Mouse (Mus musculus): ENCODE measurements around the gene Zbtb43. TPM values are rescaled to one million over a fixed set of nuclear protein-coding genes. Genes with fewer than 3 reads are reported as not detected.
A peak's percentile ranks its signal among the peaks of the same experiment; 100 is the strongest.

The Zbtb43 gene
- polyA plus RNA-seq, 1 experiment: 23.4 TPM

DNA sequence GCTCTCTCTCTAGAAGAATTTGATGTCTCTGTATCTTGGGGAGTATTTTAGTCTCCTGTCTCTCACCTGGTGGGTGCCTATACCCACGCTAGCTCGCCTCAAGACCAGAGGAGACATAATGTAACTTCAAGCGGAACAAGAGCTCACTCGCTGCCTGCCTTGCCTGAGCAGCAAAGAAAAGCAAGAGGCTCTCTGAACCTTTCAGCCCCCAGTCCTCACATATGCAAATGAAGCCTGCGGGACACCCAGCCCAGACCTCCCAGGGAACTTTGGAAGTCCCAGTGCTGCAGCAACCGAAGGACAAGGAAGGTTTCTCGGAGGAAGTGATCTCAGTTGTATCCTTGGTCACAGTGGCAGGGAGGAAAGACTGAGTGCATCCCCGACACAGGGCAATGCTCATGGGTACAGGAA is 28.9 kb downstream of the Zbtb43 start:
- Histone ChIP-seq H3K9me3 (replicated peaks; ENCODE audit: control insufficient read depth, insufficient read depth, low read length, poor library complexity, severe bottlenecking) (no peaks in the 10 kb centered on the region), H3K4me3 (ENCODE audit: low read depth, low read length) (peak overlapping the region; percentile 35), H3K36me3 (ENCODE audit: control insufficient read depth, insufficient read depth, low read length, poor library complexity, severe bottlenecking) (no peaks in the 10 kb centered on the region), H3K4me1 (ENCODE audit: control insufficient read depth, insufficient read depth, low read length) (peaks cover 16% of the 10 kb centered on the region), H3K9ac (ENCODE audit: low read depth, poor library complexity, severe bottlenecking) (peak overlapping the region; percentile 23), H3K27me3 (ENCODE audit: control insufficient read depth, insufficient read depth, low read length, poor library complexity, severe bottlenecking) (no peaks in the 10 kb centered on the region), H3K27ac (ENCODE audit: insufficient read depth, low read length) (peak overlapping the region; percentile 98)
- TF ChIP-seq POLR2A (IDR thresholded peaks at IDR 0.05; ENCODE audit: insufficient read depth, low read length) (no peak), CTCF (IDR thresholded peaks at IDR 0.05; ENCODE audit: low read depth, low read length) (no peak), EP300 (IDR thresholded peaks at IDR 0.05; ENCODE audit: insufficient read depth, low read depth, low read length) (peak; percentile 95)

DNA sequence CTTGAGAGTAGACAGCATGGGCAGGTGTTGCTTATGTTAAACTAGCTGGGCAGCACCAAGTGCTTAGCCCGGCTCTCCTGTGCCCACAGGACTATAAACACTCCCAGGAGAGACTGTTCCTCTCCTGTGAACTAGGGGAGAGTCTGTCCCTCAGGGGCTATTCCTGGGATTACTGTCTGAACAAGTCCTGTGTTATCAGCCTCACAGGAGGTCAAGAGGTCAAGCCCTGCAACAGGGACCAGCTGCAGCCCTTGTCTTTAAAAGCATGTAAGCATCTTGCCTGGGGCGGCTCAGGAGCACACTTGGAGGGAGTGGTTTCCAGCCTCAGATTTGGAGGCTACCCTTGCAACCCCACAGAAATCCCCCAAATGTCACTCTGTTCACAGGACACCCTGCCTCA is 30.0 kb downstream of the Zbtb43 start:
- peak; percentile 98 for TF ChIP-seq EP300 (IDR thresholded peaks at IDR 0.05; ENCODE audit: insufficient read depth, low read depth, low read length)
- TF ChIP-seq POLR2A (IDR thresholded peaks at IDR 0.05; ENCODE audit: insufficient read depth, low read length): no peak
- TF ChIP-seq CTCF (IDR thresholded peaks at IDR 0.05; ENCODE audit: low read depth, low read length): no peak
- no peaks in the 10 kb centered on the region for H3K36me3 ChIP-seq (ENCODE audit: control insufficient read depth, insufficient read depth, low read length, poor library complexity, severe bottlenecking)
- peak overlapping the region; percentile 91 for H3K27ac ChIP-seq (ENCODE audit: insufficient read depth, low read length)
- H3K9me3 ChIP-seq (replicated peaks; ENCODE audit: control insufficient read depth, insufficient read depth, low read length, poor library complexity, severe bottlenecking): no peaks in the 10 kb centered on the region
- H3K27me3 ChIP-seq (ENCODE audit: control insufficient read depth, insufficient read depth, low read length, poor library complexity, severe bottlenecking): no peaks in the 10 kb centered on the region
- peak overlapping the region; percentile 34 for H3K9ac ChIP-seq (ENCODE audit: low read depth, poor library complexity, severe bottlenecking)
- H3K4me1 ChIP-seq (ENCODE audit: control insufficient read depth, insufficient read depth, low read length): peaks cover 13% of the 10 kb centered on the region
- no peak overlapping the region for H3K4me3 ChIP-seq (ENCODE audit: low read depth, low read length)

DNA sequence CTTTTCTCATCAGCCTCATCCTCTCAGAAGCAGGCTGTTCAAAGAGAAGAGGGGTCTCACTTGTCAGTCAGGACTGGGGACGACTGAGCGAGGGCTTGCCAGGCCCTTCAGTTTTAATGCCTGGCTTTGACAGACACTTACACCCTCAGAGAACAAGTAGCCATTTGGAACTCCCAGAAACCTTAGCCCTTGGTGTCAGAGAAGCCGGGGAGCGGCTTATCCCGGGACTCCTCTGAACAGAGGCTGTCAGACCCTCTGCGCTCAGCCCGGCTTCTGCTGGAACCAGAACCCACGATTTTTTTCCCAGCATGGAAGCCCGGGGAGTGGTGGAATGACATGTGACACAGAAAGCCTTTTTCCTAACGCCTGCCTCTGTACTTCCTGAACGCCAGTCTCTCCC is 31.2 kb downstream of the Zbtb43 start:
- Histone ChIP-seq H3K4me1 (ENCODE audit: control insufficient read depth, insufficient read depth, low read length) (peaks cover 14% of the 10 kb centered on the region), H3K27me3 (ENCODE audit: control insufficient read depth, insufficient read depth, low read length, poor library complexity, severe bottlenecking) (no peaks in the 10 kb centered on the region), H3K36me3 (ENCODE audit: control insufficient read depth, insufficient read depth, low read length, poor library complexity, severe bottlenecking) (no peaks in the 10 kb centered on the region), H3K9ac (ENCODE audit: low read depth, poor library complexity, severe bottlenecking) (peak overlapping the region; percentile 34), H3K4me3 (ENCODE audit: low read depth, low read length) (no peak overlapping the region), H3K9me3 (replicated peaks; ENCODE audit: control insufficient read depth, insufficient read depth, low read length, poor library complexity, severe bottlenecking) (no peaks in the 10 kb centered on the region), H3K27ac (ENCODE audit: insufficient read depth, low read length) (peak overlapping the region; percentile 91)
- TF ChIP-seq POLR2A (IDR thresholded peaks at IDR 0.05; ENCODE audit: insufficient read depth, low read length): no peak
- TF ChIP-seq EP300 (IDR thresholded peaks at IDR 0.05; ENCODE audit: insufficient read depth, low read depth, low read length): no peak
- no peak for TF ChIP-seq CTCF (IDR thresholded peaks at IDR 0.05; ENCODE audit: low read depth, low read length)

DNA sequence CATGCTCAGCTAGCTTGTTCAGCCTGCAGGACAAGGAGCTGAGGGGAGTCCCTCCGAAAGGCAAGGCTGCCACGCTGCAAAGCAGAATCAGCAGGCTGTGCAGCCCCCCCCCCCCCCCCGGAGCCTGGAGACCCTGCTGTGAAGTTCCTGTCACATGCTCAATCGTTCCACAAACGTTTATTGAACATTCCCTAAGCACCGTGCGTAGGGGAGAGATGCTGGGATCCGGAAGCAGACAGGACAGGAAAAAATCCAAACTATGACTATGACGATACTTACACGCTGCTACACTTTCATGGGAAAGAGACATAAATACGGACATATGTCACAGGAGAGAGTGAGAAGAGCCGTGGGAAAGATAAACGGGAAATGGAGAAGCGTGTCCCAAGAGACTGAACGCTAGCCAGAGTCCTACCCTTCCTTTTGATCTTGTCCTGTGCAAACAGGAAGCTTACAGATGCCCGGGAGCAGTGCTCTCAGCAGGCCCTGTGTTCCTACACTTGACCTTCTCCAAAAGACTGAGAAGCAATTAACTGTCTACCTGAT is 32.3 kb downstream of the Zbtb43 start:
- Histone ChIP-seq H3K9me3 (replicated peaks; ENCODE audit: control insufficient read depth, insufficient read depth, low read length, poor library complexity, severe bottlenecking) (no peaks in the 10 kb centered on the region), H3K9ac (ENCODE audit: low read depth, poor library complexity, severe bottlenecking) (no peak overlapping the region), H3K36me3 (ENCODE audit: control insufficient read depth, insufficient read depth, low read length, poor library complexity, severe bottlenecking) (no peaks in the 10 kb centered on the region), H3K27me3 (ENCODE audit: control insufficient read depth, insufficient read depth, low read length, poor library complexity, severe bottlenecking) (no peaks in the 10 kb centered on the region), H3K4me3 (ENCODE audit: low read depth, low read length) (no peak overlapping the region), H3K4me1 (ENCODE audit: control insufficient read depth, insufficient read depth, low read length) (peaks cover 14% of the 10 kb centered on the region), H3K27ac (ENCODE audit: insufficient read depth, low read length) (peak overlapping the region; percentile 91)
- TF ChIP-seq EP300 (IDR thresholded peaks at IDR 0.05; ENCODE audit: insufficient read depth, low read depth, low read length) (peak; percentile 74; the same call in 1 of the 2 replicates), POLR2A (IDR thresholded peaks at IDR 0.05; ENCODE audit: insufficient read depth, low read length) (no peak)

DNA sequence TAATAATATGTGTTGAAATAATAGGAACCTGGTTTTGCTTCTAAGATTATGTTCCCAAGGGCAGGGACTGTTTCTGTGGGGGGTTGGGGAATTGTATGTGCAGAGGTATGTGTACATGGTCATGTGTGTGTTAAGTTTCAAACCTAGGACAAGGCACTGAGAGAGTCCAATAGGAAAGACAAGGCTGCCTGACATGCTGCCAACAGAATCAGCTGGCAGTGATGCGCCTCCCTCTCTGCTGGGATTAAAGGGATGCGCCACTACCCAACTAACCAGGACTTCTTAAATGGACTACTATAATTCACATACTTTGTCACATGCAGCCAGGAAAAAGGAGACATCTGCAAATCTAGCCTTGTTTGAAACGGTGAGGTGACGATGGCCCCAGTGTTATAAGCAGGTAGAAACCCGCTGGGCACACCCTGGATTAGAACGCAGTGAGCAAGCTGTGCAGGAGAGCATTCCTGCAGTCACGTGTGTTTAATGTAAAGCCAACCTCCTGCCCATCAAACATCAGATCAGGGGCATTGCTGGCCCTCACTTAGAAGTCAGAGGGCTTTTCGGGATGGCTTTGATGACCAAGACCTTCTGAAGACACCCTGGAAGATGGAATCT is 33.2 kb downstream of the Zbtb43 start:
- Histone ChIP-seq H3K27me3 (ENCODE audit: control insufficient read depth, insufficient read depth, low read length, poor library complexity, severe bottlenecking) (no peaks in the 10 kb centered on the region), H3K4me1 (ENCODE audit: control insufficient read depth, insufficient read depth, low read length) (peaks cover 12% of the 10 kb centered on the region), H3K9ac (ENCODE audit: low read depth, poor library complexity, severe bottlenecking) (no peak overlapping the region), H3K36me3 (ENCODE audit: control insufficient read depth, insufficient read depth, low read length, poor library complexity, severe bottlenecking) (no peaks in the 10 kb centered on the region), H3K4me3 (ENCODE audit: low read depth, low read length) (no peak overlapping the region), H3K27ac (ENCODE audit: insufficient read depth, low read length) (no peak overlapping the region), H3K9me3 (replicated peaks; ENCODE audit: control insufficient read depth, insufficient read depth, low read length, poor library complexity, severe bottlenecking) (no peaks in the 10 kb centered on the region)
- no peak for TF ChIP-seq EP300 (IDR thresholded peaks at IDR 0.05; ENCODE audit: insufficient read depth, low read depth, low read length)
- no peak for TF ChIP-seq POLR2A (IDR thresholded peaks at IDR 0.05; ENCODE audit: insufficient read depth, low read length)
- no peak for TF ChIP-seq CTCF (IDR thresholded peaks at IDR 0.05; ENCODE audit: low read depth, low read length)

DNA sequence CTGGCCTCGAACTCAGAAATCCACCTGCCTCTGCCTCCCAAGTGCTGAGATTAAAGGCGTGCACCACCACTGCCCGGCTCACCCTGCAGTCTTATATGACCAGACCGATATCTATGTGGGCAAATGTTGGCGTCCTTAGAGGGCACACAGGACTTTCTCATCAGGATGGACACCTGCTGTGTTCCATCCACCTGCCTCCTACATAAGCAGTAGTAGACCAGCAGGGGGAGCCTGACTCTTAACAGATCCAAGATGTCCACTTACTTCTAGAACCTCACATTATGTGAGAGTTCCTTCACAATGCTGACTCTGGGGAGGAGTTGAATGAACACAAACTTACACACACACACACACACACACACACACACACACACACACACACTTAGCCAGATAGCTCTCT is 35.5 kb downstream of the Zbtb43 start:
- peaks cover under 1% of the 10 kb centered on the region; the same call in 1 of the 2 replicates for H3K36me3 ChIP-seq (ENCODE audit: control insufficient read depth, insufficient read depth, low read length, poor library complexity, severe bottlenecking)
- H3K4me3 ChIP-seq (ENCODE audit: low read depth, low read length): no peak overlapping the region
- peak; percentile 58 for TF ChIP-seq CTCF (IDR thresholded peaks at IDR 0.05; ENCODE audit: low read depth, low read length)
- TF ChIP-seq POLR2A (IDR thresholded peaks at IDR 0.05; ENCODE audit: insufficient read depth, low read length): no peak
- no peaks in the 10 kb centered on the region for H3K27me3 ChIP-seq (ENCODE audit: control insufficient read depth, insufficient read depth, low read length, poor library complexity, severe bottlenecking)
- peaks cover 7% of the 10 kb centered on the region for H3K4me1 ChIP-seq (ENCODE audit: control insufficient read depth, insufficient read depth, low read length)
- H3K27ac ChIP-seq (ENCODE audit: insufficient read depth, low read length): no peak overlapping the region
- no peak overlapping the region for H3K9ac ChIP-seq (ENCODE audit: low read depth, poor library complexity, severe bottlenecking)
- no peaks in the 10 kb centered on the region for H3K9me3 ChIP-seq (replicated peaks; ENCODE audit: control insufficient read depth, insufficient read depth, low read length, poor library complexity, severe bottlenecking)

Data from ES-Bruce4 (cell line).